Mouse (Mus musculus): ENCODE results near the gene Phf23. TPM values are rescaled to one million over a fixed set of nuclear protein-coding genes. Genes with fewer than 3 reads are reported as not detected.

Gene Phf23
- polyA plus RNA-seq, 1 experiment = 54.9 TPM

- TF ChIP-seq CTCF (IDR thresholded peaks at IDR 0.05; ENCODE audit: borderline replicate concordance, extremely low read depth, insufficient read depth, insufficient read length) = no peak
- no peak for TF ChIP-seq POLR2A (IDR thresholded peaks at IDR 0.05; ENCODE audit: borderline replicate concordance, extremely low read depth, insufficient read depth, insufficient read length, poor library complexity, severe bottlenecking)
- no peak for DNase-seq (ENCODE audit: low read depth)
Observed at GRCm38 (mm10) chr11:70017199-70017767, 21.7 kb downstream of the Phf23 start.

DNA sequence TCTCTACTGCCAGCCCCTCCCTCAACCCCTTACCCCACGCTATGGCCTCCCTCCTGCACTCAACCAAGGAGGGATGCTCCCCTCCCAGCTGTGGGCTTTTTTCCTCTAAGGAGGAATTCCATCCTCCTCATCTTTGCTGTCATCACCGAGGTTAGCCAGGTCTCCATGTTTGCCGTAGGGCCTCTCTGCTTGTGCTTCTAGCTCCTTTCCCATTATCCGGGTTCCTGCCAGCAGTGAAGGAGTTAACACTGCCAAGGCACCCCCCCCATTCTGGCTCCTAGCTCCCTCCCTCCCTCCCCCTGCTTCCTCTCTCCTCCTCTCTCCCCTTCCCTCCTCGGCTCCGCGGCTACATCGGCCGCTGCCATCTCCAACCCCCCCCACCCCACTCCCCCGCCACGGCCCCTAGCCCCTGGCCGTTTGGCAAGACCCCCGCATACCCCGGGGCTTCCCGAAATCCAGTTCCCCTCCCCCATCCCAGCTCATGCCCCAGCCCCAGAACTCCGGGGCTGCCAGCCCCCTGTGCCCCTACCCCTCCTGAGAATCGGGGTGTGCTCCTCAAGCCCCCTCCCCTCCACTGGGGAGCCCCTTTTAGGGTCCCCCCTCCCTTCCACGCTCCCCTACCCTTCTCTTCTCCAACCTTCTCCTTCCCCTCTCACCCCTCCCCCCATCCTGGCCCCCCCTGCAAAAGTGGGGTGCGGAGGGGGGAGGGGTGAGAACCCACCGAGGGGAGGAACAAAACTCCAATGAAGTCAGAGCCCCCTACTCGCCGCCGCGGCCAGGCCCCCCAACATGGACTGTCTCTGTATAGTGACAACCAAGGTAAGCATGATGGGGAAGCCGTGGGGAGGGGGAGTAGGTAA, 22.8 kb downstream of the Phf23 start:
- peak; percentile 96 for DNase-seq (ENCODE audit: low read depth)
- no peak for TF ChIP-seq CTCF (IDR thresholded peaks at IDR 0.05; ENCODE audit: borderline replicate concordance, extremely low read depth, insufficient read depth, insufficient read length)
- no peak for TF ChIP-seq POLR2A (IDR thresholded peaks at IDR 0.05; ENCODE audit: borderline replicate concordance, extremely low read depth, insufficient read depth, insufficient read length, poor library complexity, severe bottlenecking)

DNA sequence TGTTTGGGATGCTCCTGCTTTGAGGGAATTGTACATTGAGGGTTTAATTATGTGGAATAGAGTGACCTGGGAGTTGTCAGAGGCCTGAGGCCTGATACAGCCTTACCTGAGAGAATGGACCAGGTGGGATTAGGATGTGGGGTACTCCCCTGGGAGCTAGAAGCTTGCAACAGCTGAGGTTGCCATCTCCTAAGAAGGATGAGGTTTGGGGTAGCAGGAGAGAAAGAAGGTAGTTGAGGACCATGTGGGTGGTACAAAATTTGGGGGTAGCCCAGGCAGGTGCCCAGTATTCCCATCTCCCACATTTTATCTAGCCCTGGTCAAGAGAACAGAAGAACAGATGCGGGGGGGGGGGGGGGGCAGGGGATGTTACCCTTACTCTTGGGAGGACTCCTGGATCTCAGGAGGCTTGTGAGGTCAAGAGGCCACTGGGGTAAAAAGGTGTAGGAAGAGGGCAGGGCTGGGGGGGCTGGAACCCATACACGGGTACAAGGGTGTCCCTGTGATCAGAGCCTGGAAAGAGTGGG, 24.0 kb downstream of the Phf23 start:
- no peak for DNase-seq (ENCODE audit: low read depth)
- TF ChIP-seq CTCF (IDR thresholded peaks at IDR 0.05; ENCODE audit: borderline replicate concordance, extremely low read depth, insufficient read depth, insufficient read length) (no peak), POLR2A (IDR thresholded peaks at IDR 0.05; ENCODE audit: borderline replicate concordance, extremely low read depth, insufficient read depth, insufficient read length, poor library complexity, severe bottlenecking) (no peak)

DNA sequence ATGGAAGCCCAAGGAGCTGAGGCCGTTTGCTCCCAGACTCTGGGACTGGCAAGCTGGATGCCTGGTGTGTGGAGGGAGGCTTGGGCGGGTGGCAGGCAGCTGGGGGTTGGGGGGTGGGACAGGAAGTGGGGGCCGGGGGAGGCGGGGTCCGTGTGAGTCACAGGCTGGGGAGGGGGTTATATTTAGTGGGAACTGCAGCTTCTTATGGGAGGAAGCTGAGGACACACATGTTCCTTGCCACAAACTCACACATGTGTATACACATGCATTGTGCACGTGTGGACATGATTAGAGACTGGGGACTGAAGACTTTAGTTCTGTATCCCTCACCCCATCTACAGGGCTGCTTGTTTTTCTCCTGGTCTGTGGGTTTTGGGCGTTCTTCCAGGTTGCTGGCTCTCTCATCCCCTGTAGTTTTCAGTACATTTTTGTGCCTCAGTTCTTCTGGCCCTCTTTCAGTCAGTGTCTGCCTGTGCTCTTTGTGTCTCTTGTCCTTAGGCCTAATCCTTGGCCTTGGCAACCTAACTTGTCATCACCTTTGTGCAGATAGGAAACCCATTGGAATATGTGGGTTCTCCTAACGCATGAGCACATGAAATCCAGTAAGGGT, 24.6 kb downstream of the Phf23 start:
- TF ChIP-seq POLR2A (IDR thresholded peaks at IDR 0.05; ENCODE audit: borderline replicate concordance, extremely low read depth, insufficient read depth, insufficient read length, poor library complexity, severe bottlenecking) (no peak), CTCF (IDR thresholded peaks at IDR 0.05; ENCODE audit: borderline replicate concordance, extremely low read depth, insufficient read depth, insufficient read length) (no peak)
- peak; percentile 64 for DNase-seq (ENCODE audit: low read depth)

GRCm38 (mm10) chr11:70020731-70021263, 25.2 kb downstream of the Phf23 start:
- TF ChIP-seq POLR2A (IDR thresholded peaks at IDR 0.05; ENCODE audit: borderline replicate concordance, extremely low read depth, insufficient read depth, insufficient read length, poor library complexity, severe bottlenecking) (no peak), CTCF (IDR thresholded peaks at IDR 0.05; ENCODE audit: borderline replicate concordance, extremely low read depth, insufficient read depth, insufficient read length) (peak; percentile 52)
- peak; percentile 96 for DNase-seq (ENCODE audit: low read depth)

- TF ChIP-seq CTCF (IDR thresholded peaks at IDR 0.05; ENCODE audit: borderline replicate concordance, extremely low read depth, insufficient read depth, insufficient read length) = no peak
- TF ChIP-seq POLR2A (IDR thresholded peaks at IDR 0.05; ENCODE audit: borderline replicate concordance, extremely low read depth, insufficient read depth, insufficient read length, poor library complexity, severe bottlenecking) = no peak
- peak; percentile 99 for DNase-seq (ENCODE audit: low read depth)
Observed at GRCm38 (mm10) chr11:70021264-70022132, 25.9 kb downstream of the Phf23 start.

DNA sequence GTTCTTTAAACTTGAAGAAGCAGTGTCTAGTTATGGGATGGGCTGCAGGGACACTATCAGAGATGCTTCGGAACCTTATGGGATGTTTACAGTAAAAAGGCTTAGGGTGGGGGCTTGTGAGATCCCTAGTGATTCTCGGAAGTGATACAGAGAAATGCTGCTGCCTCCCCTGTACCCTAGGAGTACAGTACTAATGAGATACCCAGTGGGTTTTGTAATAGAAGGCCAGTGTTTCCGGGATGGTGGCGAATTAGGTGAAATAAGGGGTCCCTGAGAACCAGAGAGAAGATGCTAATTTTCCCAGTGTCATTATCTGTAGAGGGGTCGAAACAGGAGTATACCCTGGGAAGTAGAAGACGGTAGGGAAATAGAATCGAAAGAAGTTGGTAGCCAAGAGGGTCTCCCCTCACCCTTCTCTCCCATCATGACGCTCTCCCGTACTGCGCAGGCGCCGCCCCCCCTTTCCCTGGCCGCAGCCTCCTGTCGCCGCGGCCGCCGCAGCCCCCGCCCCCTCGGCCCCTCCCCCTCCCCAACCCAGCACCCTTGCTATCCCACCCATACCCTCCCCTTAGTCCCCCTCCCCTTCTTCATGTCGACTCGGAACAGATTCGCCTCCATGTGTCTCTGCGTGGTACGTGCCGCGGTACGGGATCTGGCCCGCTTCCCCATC, 28.0 kb downstream of the Phf23 start:
- no peak for TF ChIP-seq CTCF (IDR thresholded peaks at IDR 0.05; ENCODE audit: borderline replicate concordance, extremely low read depth, insufficient read depth, insufficient read length)
- no peak for TF ChIP-seq POLR2A (IDR thresholded peaks at IDR 0.05; ENCODE audit: borderline replicate concordance, extremely low read depth, insufficient read depth, insufficient read length, poor library complexity, severe bottlenecking)

GRCm38 (mm10) chr11:70024151-70024514, 28.6 kb downstream of the Phf23 start:
- TF ChIP-seq CTCF (IDR thresholded peaks at IDR 0.05; ENCODE audit: borderline replicate concordance, extremely low read depth, insufficient read depth, insufficient read length) = no peak
- TF ChIP-seq POLR2A (IDR thresholded peaks at IDR 0.05; ENCODE audit: borderline replicate concordance, extremely low read depth, insufficient read depth, insufficient read length, poor library complexity, severe bottlenecking) = no peak
- no peak for DNase-seq (ENCODE audit: low read depth)

More for the DNA sequence above, 28.0 kb downstream of the Phf23 start:
- DNase-seq (ENCODE audit: low read depth) = peak; percentile 87

DNA sequence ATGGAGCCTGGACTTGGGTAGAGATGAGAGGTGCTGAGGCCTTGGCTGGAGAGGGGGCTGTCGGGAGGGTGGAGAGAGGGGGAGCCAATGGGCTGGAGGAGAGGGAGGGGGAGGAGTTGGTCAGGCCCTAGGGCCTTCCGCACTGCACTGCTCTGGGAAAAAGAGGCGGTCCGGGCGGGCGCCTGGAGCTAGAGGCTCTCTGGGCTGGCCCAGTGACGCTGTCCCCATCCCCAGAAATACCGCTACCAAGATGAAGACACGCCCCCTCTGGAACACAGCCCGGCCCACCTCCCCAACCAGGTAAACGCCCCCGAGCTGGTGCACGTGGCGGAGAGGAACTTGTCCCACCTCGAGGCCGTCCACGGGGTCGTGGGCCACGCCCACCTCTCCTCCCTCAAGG, 31.1 kb downstream of the Phf23 start:
- TF ChIP-seq CTCF (IDR thresholded peaks at IDR 0.05; ENCODE audit: borderline replicate concordance, extremely low read depth, insufficient read depth, insufficient read length) (no peak), POLR2A (IDR thresholded peaks at IDR 0.05; ENCODE audit: borderline replicate concordance, extremely low read depth, insufficient read depth, insufficient read length, poor library complexity, severe bottlenecking) (no peak)
- DNase-seq (ENCODE audit: low read depth) = peak; percentile 73

- TF ChIP-seq POLR2A (IDR thresholded peaks at IDR 0.05; ENCODE audit: borderline replicate concordance, extremely low read depth, insufficient read depth, insufficient read length, poor library complexity, severe bottlenecking) = no peak
- no peak for DNase-seq (ENCODE audit: low read depth)
Observed at GRCm38 (mm10) chr11:70027397-70027796, 31.8 kb downstream of the Phf23 start.

Measured in brain, embryonic 14.5 days (tissue).